Mouse (Mus musculus) neural tube, embryonic 13.5 days (tissue): ENCODE results near the gene Tjp3. TPM values are rescaled to one million over a fixed set of nuclear protein-coding genes. Genes with fewer than 3 reads are reported as not detected.

Experiments
- ATAC-seq: fragments of 200-750 bp; cut with Nextera tagmentation; 2 replicates; pipeline ENCODE4 v1.8.0; 2017; ENCODE audit warnings: low read depth, mild to moderate bottlenecking, moderate TSS enrichment, moderate library complexity
- H3K27ac ChIP-seq: fragments of 300-500 bp; sonication (generic); replicated peaks from 2 replicates; pipeline ENCODE4 v1.5.1; 2015; ENCODE audit warnings: moderate library complexity, mild to moderate bottlenecking, inconsistent platforms
- H3K27me3 ChIP-seq: fragments of 300-500 bp; sonication (generic); 2 replicates; pipeline ENCODE4 v1.6.1; 2015; ENCODE audit warnings: mild to moderate bottlenecking, inconsistent platforms
- H3K36me3 ChIP-seq: fragments of 300-500 bp; sonication (generic); 2 replicates; pipeline ENCODE4 v1.6.1; 2015; ENCODE audit warnings: mild to moderate bottlenecking, inconsistent platforms
- H3K4me1 ChIP-seq: fragments of 300-500 bp; sonication (generic); replicated peaks from 2 replicates; pipeline ENCODE4 v1.6.1; 2015; ENCODE audit warnings: inconsistent platforms
- H3K4me2 ChIP-seq: fragments of 300-500 bp; sonication (generic); 2 replicates; pipeline ENCODE4 v1.6.1; 2015; ENCODE audit warnings: inconsistent platforms, mild to moderate bottlenecking, moderate library complexity
- H3K4me3 ChIP-seq: fragments of 300-500 bp; sonication (generic); 2 replicates; pipeline ENCODE4 v1.5.1; 2015; ENCODE audit warnings: mild to moderate bottlenecking, inconsistent platforms
- H3K9ac ChIP-seq: fragments of 300-500 bp; sonication (generic); 2 replicates; pipeline ENCODE4 v1.6.1; 2015; ENCODE audit warnings: moderate library complexity, mild to moderate bottlenecking, inconsistent platforms
- H3K9me3 ChIP-seq: fragments of 300-500 bp; sonication (generic); 2 replicates; pipeline ENCODE4 v1.6.1; 2016; ENCODE audit warnings: inconsistent platforms
- WGBS: fragments of 180-500 bp; shearing (Covaris S2); methylation state at CpG from one replicate; pipeline ENCODE4 v1.1.7; 2015; 5-methylcytosine and 5-hydroxymethylcytosine counted together
- polyA plus RNA-seq: library from polyadenylated mRNA; unstranded; fragments of >200 nt; fragmentation: Nextera tagmentation; extraction: Ambion mirVana; gene quantifications from 2 replicates; pipeline ENCODE4 v1.2.1, GENCODE M21; 2015

The Tjp3 gene
- polyA plus RNA-seq, 1 experiment from 2014 or later: 2.3 TPM

GRCm38 (mm10) chr10:81279496-81279895, 11.9 kb downstream of the Tjp3 start:
- no peaks in the 10 kb centered on the region for H3K9me3 ChIP-seq
- ATAC-seq: no peak
- WGBS: 33% methylated on average over 10 of the region's 10 CpGs

GRCm38 (mm10) chr10:81277676-81278075, 13.7 kb downstream of the Tjp3 start:
- no peak for ATAC-seq
- Histone ChIP-seq H3K36me3 (peaks cover 13% of the 10 kb centered on the region), H3K9ac (no peak overlapping the region), H3K4me2 (no peak overlapping the region), H3K27ac (no peak overlapping the region), H3K4me1 (no peaks in the 10 kb centered on the region), H3K4me3 (no peak overlapping the region), H3K27me3 (peaks cover 27% of the 10 kb centered on the region), H3K9me3 (no peaks in the 10 kb centered on the region)
- WGBS: 79% methylated on average over 22 of the region's 22 CpGs

More at GRCm38 (mm10) chr10:81279496-81279895, 11.9 kb downstream of the Tjp3 start:
- Histone ChIP-seq H3K4me2 (no peak overlapping the region), H3K27ac (no peak overlapping the region), H3K4me3 (no peak overlapping the region), H3K9ac (no peak overlapping the region), H3K27me3 (peaks cover 46% of the 10 kb centered on the region), H3K4me1 (no peaks in the 10 kb centered on the region), H3K36me3 (no peaks in the 10 kb centered on the region)

GRCm38 (mm10) chr10:81273842-81274241, 17.5 kb downstream of the Tjp3 start:
- 94% methylated on average over 19 of the region's 19 CpGs for WGBS
- H3K27me3 ChIP-seq: no peaks in the 10 kb centered on the region
- peaks cover 38% of the 10 kb centered on the region for H3K36me3 ChIP-seq
- no peak overlapping the region for H3K27ac ChIP-seq
- no peak for ATAC-seq
- no peaks in the 10 kb centered on the region for H3K9me3 ChIP-seq
- H3K4me3 ChIP-seq: no peak overlapping the region
- H3K9ac ChIP-seq: no peak overlapping the region
- H3K4me1 ChIP-seq: peaks cover 5% of the 10 kb centered on the region
- H3K4me2 ChIP-seq: no peak overlapping the region

- no peak overlapping the region for H3K9ac ChIP-seq
- peaks cover 12% of the 10 kb centered on the region for H3K4me1 ChIP-seq
- no peaks in the 10 kb centered on the region for H3K27me3 ChIP-seq
- 93% methylated on average over 21 of the region's 21 CpGs for WGBS
- H3K36me3 ChIP-seq: peaks cover 38% of the 10 kb centered on the region
- no peak overlapping the region for H3K27ac ChIP-seq
- H3K4me3 ChIP-seq: no peak overlapping the region
- H3K9me3 ChIP-seq: no peaks in the 10 kb centered on the region
- ATAC-seq: no peak
- H3K4me2 ChIP-seq: no peak overlapping the region
These were observed 19.0 kb downstream of the Tjp3 start for GRCm38 (mm10) chr10:81272356-81272755.

GRCm38 (mm10) chr10:81268643-81269412, 22.6 kb downstream of the Tjp3 start:
- Histone ChIP-seq H3K4me2 (peak overlapping the region; percentile 76), H3K36me3 (peaks cover 55% of the 10 kb centered on the region), H3K9me3 (no peaks in the 10 kb centered on the region), H3K4me1 (peaks cover 27% of the 10 kb centered on the region), H3K27ac (no peak overlapping the region), H3K4me3 (peak overlapping the region; percentile 54), H3K9ac (peak overlapping the region; percentile 81), H3K27me3 (no peaks in the 10 kb centered on the region)
- 84% methylated on average over 16 of the region's 16 CpGs for WGBS
- no peak for ATAC-seq

- no peaks in the 10 kb centered on the region for H3K9me3 ChIP-seq
- no peaks in the 10 kb centered on the region for H3K27me3 ChIP-seq
- H3K27ac ChIP-seq: no peak overlapping the region
- 6% methylated on average over 23 of the region's 23 CpGs for WGBS
- peak overlapping the region; percentile 76 for H3K4me2 ChIP-seq
- ATAC-seq: peak; percentile 27
- H3K9ac ChIP-seq: peak overlapping the region; percentile 81
- H3K4me1 ChIP-seq: peaks cover 27% of the 10 kb centered on the region
- H3K4me3 ChIP-seq: peak overlapping the region; percentile 54
- H3K36me3 ChIP-seq: peaks cover 54% of the 10 kb centered on the region
These were observed 23.3 kb downstream of the Tjp3 start for GRCm38 (mm10) chr10:81268056-81268455.

- peaks cover 52% of the 10 kb centered on the region for H3K36me3 ChIP-seq
- peak; percentile 90 for ATAC-seq
- peak within 1 kb of the TSS; percentile 71 for H3K9ac ChIP-seq
- H3K9me3 ChIP-seq: no peaks in the 10 kb centered on the region
- no peaks in the 10 kb centered on the region for H3K27me3 ChIP-seq
- peak within 1 kb of the TSS; percentile 60 for H3K4me3 ChIP-seq
- H3K4me1 ChIP-seq: peaks cover 27% of the 10 kb centered on the region
- H3K4me2 ChIP-seq: peak within 1 kb of the TSS; percentile 76
- WGBS: under 1% methylated on average over 48 of the region's 48 CpGs
- H3K27ac ChIP-seq: peak within 1 kb of the TSS; percentile 85
These were observed 24.9 kb downstream of the Tjp3 start, which contains the start of the genes Mrpl54 and Apba3 for GRCm38 (mm10) chr10:81266211-81267105. Gene Mrpl54, minus strand, starts transcription at chr10:81266934. Gene Apba3, plus strand, starts transcription at chr10:81266960.

- Histone ChIP-seq H3K27me3 (peaks cover 3% of the 10 kb centered on the region; the same call in 1 of the 2 replicates), H3K27ac (no peak overlapping the region), H3K36me3 (peaks cover 52% of the 10 kb centered on the region), H3K4me2 (peak overlapping the region; percentile 64), H3K4me1 (peaks cover 27% of the 10 kb centered on the region), H3K9me3 (peaks cover 2% of the 10 kb centered on the region; the same call in 1 of the 2 replicates), H3K9ac (peak overlapping the region; percentile 71), H3K4me3 (peak overlapping the region; percentile 60)
- WGBS: 92% methylated on average over 8 of the region's 8 CpGs
- ATAC-seq: no peak
These were observed 25.8 kb downstream of the Tjp3 start for GRCm38 (mm10) chr10:81265540-81265939.

- Histone ChIP-seq H3K9me3 (peaks cover 7% of the 10 kb centered on the region; the same call in 1 of the 2 replicates), H3K4me3 (no peak overlapping the region), H3K36me3 (peaks cover 49% of the 10 kb centered on the region), H3K4me1 (peaks cover 35% of the 10 kb centered on the region), H3K4me2 (no peak overlapping the region), H3K27ac (no peak overlapping the region), H3K27me3 (peaks cover 49% of the 10 kb centered on the region), H3K9ac (no peak overlapping the region)
- ATAC-seq: no peak
- 94% methylated on average over 4 of the region's 4 CpGs for WGBS
These were observed 30.4 kb downstream of the Tjp3 start for GRCm38 (mm10) chr10:81261025-81261424.

GRCm38 (mm10) chr10:81259225-81259884, 32.0 kb downstream of the Tjp3 start:
- Histone ChIP-seq H3K4me1 (peaks cover 24% of the 10 kb centered on the region), H3K27ac (no peak overlapping the region), H3K4me3 (no peak overlapping the region), H3K36me3 (peaks cover 35% of the 10 kb centered on the region), H3K9ac (peak overlapping the region; percentile 41; the same call in 1 of the 2 replicates), H3K27me3 (peaks cover 60% of the 10 kb centered on the region), H3K9me3 (peaks cover 7% of the 10 kb centered on the region; the same call in 1 of the 2 replicates), H3K4me2 (peak overlapping the region; percentile 13; the same call in 1 of the 2 replicates)
- ATAC-seq: peak; percentile 13; the same call in 1 of the 2 replicates
- 40% methylated on average over 21 of the region's 21 CpGs for WGBS

- Histone ChIP-seq H3K4me1 (peaks cover 32% of the 10 kb centered on the region), H3K36me3 (peaks cover 18% of the 10 kb centered on the region), H3K9me3 (peaks cover 7% of the 10 kb centered on the region; the same call in 1 of the 2 replicates), H3K9ac (peak overlapping the region; percentile 69), H3K27ac (no peak overlapping the region), H3K4me2 (peak overlapping the region; percentile 73), H3K4me3 (peak overlapping the region; percentile 47), H3K27me3 (peaks cover 80% of the 10 kb centered on the region)
- WGBS: 1% methylated on average over 62 of the region's 62 CpGs
- ATAC-seq: no peak
These were observed 34.0 kb downstream of the Tjp3 start for GRCm38 (mm10) chr10:81257158-81258039.
